In the genomic region with DNA sequence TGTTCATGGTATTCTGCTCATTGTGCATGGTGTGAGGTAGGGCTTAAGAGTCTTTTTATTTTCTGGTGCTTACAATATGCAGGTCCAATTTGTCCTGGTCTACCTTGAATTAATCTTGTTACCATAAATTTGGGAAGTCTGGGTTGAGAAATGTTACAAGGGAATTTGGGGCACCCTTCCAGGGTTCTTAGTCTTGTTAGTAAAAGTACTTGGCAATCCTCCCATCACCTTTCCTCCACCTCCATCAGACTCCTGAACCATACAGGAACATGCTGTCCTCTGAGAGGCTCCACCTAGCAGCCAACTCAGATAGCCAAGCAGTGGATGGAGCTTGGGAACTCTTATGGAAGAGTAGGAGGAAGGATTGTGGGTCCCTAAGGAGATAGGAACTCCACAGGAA, we compare ENCODE assay signal across 18 mouse cellular contexts. TPM values are rescaled to one million over a fixed set of nuclear protein-coding genes. Genes with fewer than 3 reads are reported as not detected.
"Had no signal": no experiment of that assay in that cellular context is flagged by ENCODE, and none has a peak within 500 bp of the region (broad histone marks: within the 10 kb centered on the region; RNA-seq: fewer than 3 reads in every experiment).

No protein-coding gene starts in this region.

- H3K27me3 ChIP-seq: neural tube, embryonic 12.5 days; neural tube, embryonic 15.5 days; stomach, embryonic 15.5 days had no signal

- H3K9ac ChIP-seq: neural tube, embryonic 12.5 days; neural tube, embryonic 13.5 days; neural tube, embryonic 15.5 days; stomach, embryonic 15.5 days had no signal

- DNase-seq: retina, postnatal 1 day; right cerebral cortex, postnatal 14 days; right cerebral cortex, postnatal 25 days; right cerebral cortex, postnatal 4 days; spleen, adult 18-20 months; thymus, adult 18-20 months; thymus, adult 2 months; thymus, postnatal 14 days; thymus, postnatal 25 days; thymus, postnatal 36 days; thymus, postnatal 4 days had no signal

- H3K4me3 ChIP-seq: neural tube, embryonic 12.5 days; neural tube, embryonic 13.5 days; neural tube, embryonic 15.5 days; stomach, embryonic 15.5 days had no signal

- H3K27ac ChIP-seq: neural tube, embryonic 12.5 days; neural tube, embryonic 13.5 days; neural tube, embryonic 15.5 days; stomach, embryonic 15.5 days; stomach, postnatal 0 days had no signal

- H3K4me1 ChIP-seq: neural tube, embryonic 12.5 days; neural tube, embryonic 13.5 days; neural tube, embryonic 15.5 days; stomach, embryonic 15.5 days had no signal

- H3K36me3 ChIP-seq: neural tube, embryonic 12.5 days; neural tube, embryonic 13.5 days; neural tube, embryonic 15.5 days; stomach, embryonic 15.5 days had no signal

RNA-seq across cellular contexts. Expression of a gene that starts 13.7 kb away (rescaled TPM):
- polyA plus RNA-seq: neural tube, embryonic 11.5 days; stomach, embryonic 14.5 days had no signal
